Mouse (Mus musculus) forebrain, embryonic 13.5 days (tissue): ENCODE measurements around the gene Vmn2r93. TPM values are rescaled to one million over a fixed set of nuclear protein-coding genes. Genes with fewer than 3 reads are reported as not detected.

Experiments
- ATAC-seq: fragments of 200-750 bp; cut with Nextera tagmentation; 2 replicates; pipeline ENCODE4 v1.8.0; 2017
- H3K27ac ChIP-seq: fragments of 300-500 bp; sonication (generic); 2 replicates; pipeline ENCODE4 v1.5.1; 2015; ENCODE audit warnings: inconsistent platforms, mild to moderate bottlenecking, moderate library complexity
- H3K27me3 ChIP-seq: fragments of 300-500 bp; sonication (generic); 2 replicates; pipeline ENCODE4 v1.6.1; 2015; ENCODE audit warnings: mild to moderate bottlenecking, inconsistent platforms
- H3K36me3 ChIP-seq: fragments of 300-500 bp; sonication (generic); 2 replicates; pipeline ENCODE4 v1.6.1; 2015; ENCODE audit warnings: mild to moderate bottlenecking, inconsistent platforms; ENCODE audit not compliant: poor library complexity, severe bottlenecking
- H3K4me1 ChIP-seq: fragments of 300-500 bp; sonication (generic); 2 replicates; pipeline ENCODE4 v1.6.1; 2015; ENCODE audit warnings: inconsistent platforms
- H3K4me2 ChIP-seq: fragments of 300-500 bp; sonication (generic); 2 replicates; pipeline ENCODE4 v1.6.1; 2015; ENCODE audit warnings: inconsistent platforms, mild to moderate bottlenecking, moderate library complexity
- H3K4me3 ChIP-seq: fragments of 300-500 bp; sonication (generic); 2 replicates; pipeline ENCODE4 v1.5.1; 2015; ENCODE audit warnings: mild to moderate bottlenecking, inconsistent platforms
- H3K9ac ChIP-seq: fragments of 300-500 bp; sonication (generic); 2 replicates; pipeline ENCODE4 v1.6.1; 2015; ENCODE audit warnings: mild to moderate bottlenecking, inconsistent platforms
- H3K9me3 ChIP-seq: fragments of 300-500 bp; sonication (generic); replicated peaks from 2 replicates; pipeline ENCODE4 v1.6.1; 2016; ENCODE audit warnings: inconsistent platforms
- WGBS: fragments of 180-500 bp; shearing (Covaris S2); methylation state at CpG from one replicate; pipeline ENCODE4 v1.1.7; 2015; 5-methylcytosine and 5-hydroxymethylcytosine counted together
- polyA plus RNA-seq: library from polyadenylated mRNA; unstranded; fragments of >200 nt; fragmentation: Nextera tagmentation; extraction: Ambion mirVana; gene quantifications from 2 replicates; pipeline ENCODE4 v1.2.1, GENCODE M21; 2015

The Vmn2r93 gene
- polyA plus RNA-seq = not detected in 2 replicates

GRCm38 (mm10) chr17:18297799-18298198, at the start of gene Vmn2r93:
Gene Vmn2r93 (plus strand): TSS chr17:18298099.
- Histone ChIP-seq H3K4me3 (no peak within 1 kb of the TSS), H3K9me3 (peaks cover 4% of the 10 kb centered on the region), H3K27me3 (no peaks in the 10 kb centered on the region), H3K27ac (no peak within 1 kb of the TSS), H3K4me1 (no peaks in the 10 kb centered on the region), H3K9ac (no peak within 1 kb of the TSS), H3K4me2 (no peak within 1 kb of the TSS), H3K36me3 (no peaks in the 10 kb centered on the region)
- 43% methylated on average over 1 of the region's 1 CpGs for WGBS
- ATAC-seq = no peak

- H3K36me3 ChIP-seq = no peaks in the 10 kb centered on the region
- H3K4me2 ChIP-seq = no peak within 1 kb of the TSS
- no peak within 1 kb of the TSS for H3K27ac ChIP-seq
- no peak within 1 kb of the TSS for H3K9ac ChIP-seq
- no peaks in the 10 kb centered on the region for H3K27me3 ChIP-seq
- H3K4me1 ChIP-seq = no peaks in the 10 kb centered on the region
- H3K4me3 ChIP-seq = no peak within 1 kb of the TSS
- no peak for ATAC-seq
- 67% methylated on average over 2 of the region's 2 CpGs for WGBS
- peaks cover 8% of the 10 kb centered on the region for H3K9me3 ChIP-seq
Observed at GRCm38 (mm10) chr17:18277656-18278055, 20.2 kb upstream of the Vmn2r93 start, which contains the start of gene Vmn2r94. Gene Vmn2r94 (minus strand): TSS chr17:18277756.

GRCm38 (mm10) chr17:18323031-18323430, 25.1 kb downstream of the Vmn2r93 start:
- H3K9ac ChIP-seq = no peak overlapping the region
- H3K36me3 ChIP-seq = no peaks in the 10 kb centered on the region
- no peaks in the 10 kb centered on the region for H3K4me1 ChIP-seq
- 88% methylated on average over 2 of the region's 2 CpGs for WGBS
- no peak overlapping the region for H3K4me3 ChIP-seq
- peaks cover 25% of the 10 kb centered on the region for H3K9me3 ChIP-seq
- no peak for ATAC-seq
- H3K27me3 ChIP-seq = no peaks in the 10 kb centered on the region
- H3K27ac ChIP-seq = no peak overlapping the region
- H3K4me2 ChIP-seq = no peak overlapping the region

- peaks cover 9% of the 10 kb centered on the region for H3K9me3 ChIP-seq
- no peak for ATAC-seq
- no peak overlapping the region for H3K27ac ChIP-seq
- WGBS = 63% methylated on average over 1 of the region's 1 CpGs
- no peak overlapping the region for H3K9ac ChIP-seq
- no peak overlapping the region for H3K4me2 ChIP-seq
- H3K36me3 ChIP-seq = no peaks in the 10 kb centered on the region
- no peaks in the 10 kb centered on the region for H3K4me1 ChIP-seq
- H3K27me3 ChIP-seq = no peaks in the 10 kb centered on the region
- no peak overlapping the region for H3K4me3 ChIP-seq
Observed at GRCm38 (mm10) chr17:18360007-18360406, 62.1 kb downstream of the Vmn2r93 start.

- no peak overlapping the region for H3K27ac ChIP-seq
- no peak for ATAC-seq
- H3K9me3 ChIP-seq = peaks cover 12% of the 10 kb centered on the region
- H3K36me3 ChIP-seq = no peaks in the 10 kb centered on the region
- no peak overlapping the region for H3K9ac ChIP-seq
- no peaks in the 10 kb centered on the region for H3K27me3 ChIP-seq
- H3K4me1 ChIP-seq = no peaks in the 10 kb centered on the region
- no peak overlapping the region for H3K4me2 ChIP-seq
- H3K4me3 ChIP-seq = no peak overlapping the region
- WGBS = 53% methylated on average over 3 of the region's 3 CpGs
Observed at GRCm38 (mm10) chr17:18360602-18361001, 62.7 kb downstream of the Vmn2r93 start.

Other genes with a start within 250 kb of the Vmn2r93 start
- not detected in 2 replicates for gene Vmn2r124, start 248.7 kb upstream of the Vmn2r93 start, polyA plus RNA-seq
- gene Vmn2r91, start 213.1 kb upstream of the Vmn2r93 start, polyA plus RNA-seq = not detected in 2 replicates
- gene Vmn2r92, start 146.2 kb upstream of the Vmn2r93 start, polyA plus RNA-seq = not detected in 2 replicates
- not detected in 2 replicates for gene Vmn2r94, start 20.3 kb upstream of the Vmn2r93 start, polyA plus RNA-seq
- gene Vmn2r95, start 126.0 kb downstream of the Vmn2r93 start, polyA plus RNA-seq = not detected in 2 replicates